Mouse (Mus musculus) CH12.LX (cell line): ENCODE results near the gene Ndufs1.

ENCODE experiments used
- CTCF ChIP-seq, 2 experiments: IDR thresholded peaks in 1 of 2; conservative IDR thresholded peaks in 1 of 2; 2 replicates each; pipeline ENCODE4 v1.5.1; 2011 to 2012; ENCODE audit warnings: low read depth in 2 of 2, low read length in 2 of 2, improper control_type of control experiment in 1 of 2, inconsistent platforms in 1 of 2, mild to moderate bottlenecking in 1 of 2, moderate library complexity in 1 of 2
- EP300 ChIP-seq: IDR thresholded peaks from 2 replicates; pipeline ENCODE4 v1.6.1; 2011; ENCODE audit warnings: low read length, improper control_type of control experiment
- SIN3A ChIP-seq: IDR thresholded peaks from 2 replicates; pipeline ENCODE4 v1.6.1; 2012; ENCODE audit warnings: low read length, improper control_type of control experiment, inconsistent platforms
- USF1 ChIP-seq: IDR thresholded peaks from 2 replicates; pipeline ENCODE4 v1.6.1; 2014; ENCODE audit warnings: low read depth, mild to moderate bottlenecking, inconsistent platforms, low read length, improper control_type of control experiment
- ZKSCAN1 ChIP-seq: IDR thresholded peaks from 2 replicates; pipeline ENCODE4 v1.6.1; 2012; ENCODE audit warnings: low read depth, inconsistent platforms, low read length, improper control_type of control experiment, borderline replicate concordance
- ZMIZ1 ChIP-seq: IDR thresholded peaks from 2 replicates; pipeline ENCODE4 v1.6.1; 2012; ENCODE audit warnings: low read depth, mild to moderate bottlenecking, inconsistent platforms, low read length, improper control_type of control experiment
- ZNF384 ChIP-seq: IDR thresholded peaks from 2 replicates; pipeline ENCODE4 v1.6.1; 2012; ENCODE audit warnings: low read depth, low read length, improper control_type of control experiment, inconsistent platforms

DNA sequence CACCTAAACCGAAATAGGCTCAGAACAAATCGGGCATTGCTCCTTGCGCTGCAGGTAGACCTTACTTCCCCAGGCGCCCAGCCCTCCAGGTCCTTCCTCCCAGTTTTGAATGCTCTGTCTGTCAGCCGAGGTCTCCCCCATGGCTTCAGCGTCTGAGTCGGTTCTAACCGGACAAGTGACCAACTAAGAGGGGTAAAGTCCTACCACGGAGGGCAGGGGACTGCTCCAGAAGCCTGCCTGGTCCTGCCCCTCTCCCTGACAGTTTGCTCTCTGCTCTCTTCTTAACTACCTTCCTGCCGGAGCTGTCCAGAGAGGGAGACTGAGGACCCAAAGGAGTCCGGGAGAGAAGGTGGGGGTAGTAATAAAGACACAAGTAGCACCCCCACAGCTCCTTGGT is 63.8 kb downstream of the Ndufs1 start:
- no peak for TF ChIP-seq EP300
- TF ChIP-seq SIN3A: no peak; the same call in 1 of the 2 replicates
- 0 out of 2 replicates have a peak, but pooled peaks have one; percentile 52 for TF ChIP-seq ZMIZ1
- TF ChIP-seq USF1: no peak
- TF ChIP-seq ZNF384: no peak; the same call in 1 of the 2 replicates
- no peak for TF ChIP-seq CTCF (conservative IDR thresholded peaks at IDR 0.05 in 1 of 2, IDR thresholded peaks at IDR 0.05 in 1 of 2; ENCODE audit: low read depth in 2 of 2, low read length in 2 of 2)
- no peak for TF ChIP-seq ZKSCAN1
